Mouse (Mus musculus): ENCODE results near the gene Krt14. TPM values are rescaled to one million over a fixed set of nuclear protein-coding genes. Genes with fewer than 3 reads are reported as not detected.

Krt14 gene
- total and polyA plus RNA-seq, 2 experiments from 2014 or later, result 0.14 to 0.63 TPM

DNA sequence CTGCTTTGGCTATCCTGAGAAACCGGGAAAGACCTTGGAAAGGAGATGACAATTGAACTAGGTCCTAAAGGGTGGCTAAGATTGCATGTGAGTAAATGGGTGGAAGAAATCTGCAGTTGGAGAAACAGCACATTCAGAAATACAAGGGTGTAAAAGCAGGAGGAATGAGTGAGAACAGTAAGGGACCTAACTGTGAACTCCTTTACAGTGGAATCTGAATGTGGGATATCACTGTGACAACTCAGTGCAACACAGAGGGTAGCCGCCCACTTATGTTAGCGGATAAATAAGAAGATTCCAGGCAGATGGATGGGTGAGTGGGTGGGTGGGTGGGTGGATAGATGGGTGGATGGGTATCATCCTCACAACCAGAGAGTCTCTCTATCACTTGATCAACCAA, 15.5 kb downstream of the Krt14 start:
- ATAC-seq, result no peak
- no peak for TF ChIP-seq CTCF (IDR thresholded peaks at IDR 0.05; ENCODE audit: low read depth)
- no peak for DNase-seq

DNA sequence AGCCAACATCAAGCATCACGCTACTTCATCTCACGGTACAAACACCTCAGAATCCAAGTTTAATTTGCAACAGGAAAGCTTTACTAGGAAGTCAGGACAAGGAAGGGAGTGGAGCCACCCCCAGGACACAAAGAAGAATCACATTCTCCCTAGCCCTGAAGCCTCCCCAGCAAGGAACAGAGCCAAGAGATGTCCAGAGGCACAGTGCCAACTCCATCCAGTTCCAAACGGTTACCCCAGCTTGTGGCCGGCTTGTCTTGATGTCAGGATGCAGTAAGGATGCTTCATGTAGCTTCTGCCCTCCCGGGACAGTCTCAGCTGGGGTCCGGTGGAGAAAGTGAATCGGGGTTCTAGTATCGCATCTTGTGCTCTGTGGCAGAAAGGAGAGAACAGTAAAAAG, 20.6 kb downstream of the Krt14 start:
- whole genome bisulfite sequencing, result 79% methylated on average over 8 of the region's 8 CpGs
- no peak for TF ChIP-seq CTCF (IDR thresholded peaks at IDR 0.05; ENCODE audit: low read depth)
- DNase-seq, result no peak
- no peak overlapping the region for H3K9ac ChIP-seq
- H3K27me3 ChIP-seq (ENCODE audit: insufficient read depth, low read length), result no peaks in the 10 kb centered on the region
- H3K4me3 ChIP-seq (ENCODE audit: low read depth, low read length), result no peak overlapping the region
- no peaks in the 10 kb centered on the region for H3K4me1 ChIP-seq (ENCODE audit: insufficient read depth)
- H3K4me2 ChIP-seq (ENCODE audit: low read depth), result no peak overlapping the region
- no peak overlapping the region for H3K27ac ChIP-seq (ENCODE audit: low read depth, low read length)
- ATAC-seq, result no peak
- no peaks in the 10 kb centered on the region for H3K9me3 ChIP-seq (ENCODE audit: low read length)
- no peaks in the 10 kb centered on the region for H3K36me3 ChIP-seq (ENCODE audit: insufficient read depth)

More for the DNA sequence above, 15.5 kb downstream of the Krt14 start:
- no peak overlapping the region for H3K27ac ChIP-seq (ENCODE audit: low read depth, low read length)
- no peaks in the 10 kb centered on the region for H3K27me3 ChIP-seq (ENCODE audit: insufficient read depth, low read length)
- no peaks in the 10 kb centered on the region for H3K9me3 ChIP-seq (ENCODE audit: low read length)
- WGBS, result 99% methylated on average over 3 of the region's 3 CpGs
- H3K4me3 ChIP-seq (ENCODE audit: low read depth, low read length), result no peak overlapping the region
- H3K9ac ChIP-seq, result no peak overlapping the region
- no peaks in the 10 kb centered on the region for H3K4me1 ChIP-seq (ENCODE audit: insufficient read depth)
- no peak overlapping the region for H3K4me2 ChIP-seq (ENCODE audit: low read depth)
- H3K36me3 ChIP-seq (ENCODE audit: insufficient read depth), result no peaks in the 10 kb centered on the region

DNA sequence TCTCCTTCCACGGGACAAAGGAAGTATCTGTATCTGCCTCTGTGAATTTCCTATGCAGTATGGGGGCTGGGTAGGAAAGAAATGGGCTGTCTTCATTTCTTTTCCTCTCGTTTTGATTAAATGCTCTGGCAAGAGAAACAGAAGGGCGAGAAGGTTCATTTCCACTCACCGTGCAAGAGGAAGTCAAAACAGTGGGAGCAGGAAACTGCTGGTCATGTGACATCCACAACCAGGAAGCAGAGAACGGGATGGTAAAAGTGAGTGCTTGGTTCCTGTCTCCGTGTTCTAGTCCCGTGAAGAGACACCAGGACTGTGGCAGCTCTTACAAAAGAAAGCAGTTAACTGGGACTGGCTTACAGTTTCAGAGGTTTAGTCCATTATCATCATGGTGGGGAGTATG, 25.6 kb downstream of the Krt14 start:
- H3K27me3 ChIP-seq (ENCODE audit: insufficient read depth, low read length), result no peaks in the 10 kb centered on the region
- DNase-seq (no peak), ATAC-seq (no peak)
- H3K4me1 ChIP-seq (ENCODE audit: insufficient read depth), result no peaks in the 10 kb centered on the region
- H3K9ac ChIP-seq, result no peak overlapping the region
- H3K9me3 ChIP-seq (ENCODE audit: low read length), result no peaks in the 10 kb centered on the region
- 78% methylated on average over 7 of the region's 7 CpGs for WGBS
- no peak overlapping the region for H3K27ac ChIP-seq (ENCODE audit: low read depth, low read length)
- no peak overlapping the region for H3K4me2 ChIP-seq (ENCODE audit: low read depth)
- H3K4me3 ChIP-seq (ENCODE audit: low read depth, low read length), result no peak overlapping the region
- TF ChIP-seq CTCF (IDR thresholded peaks at IDR 0.05; ENCODE audit: low read depth), result no peak
- H3K36me3 ChIP-seq (ENCODE audit: insufficient read depth), result no peaks in the 10 kb centered on the region

DNA sequence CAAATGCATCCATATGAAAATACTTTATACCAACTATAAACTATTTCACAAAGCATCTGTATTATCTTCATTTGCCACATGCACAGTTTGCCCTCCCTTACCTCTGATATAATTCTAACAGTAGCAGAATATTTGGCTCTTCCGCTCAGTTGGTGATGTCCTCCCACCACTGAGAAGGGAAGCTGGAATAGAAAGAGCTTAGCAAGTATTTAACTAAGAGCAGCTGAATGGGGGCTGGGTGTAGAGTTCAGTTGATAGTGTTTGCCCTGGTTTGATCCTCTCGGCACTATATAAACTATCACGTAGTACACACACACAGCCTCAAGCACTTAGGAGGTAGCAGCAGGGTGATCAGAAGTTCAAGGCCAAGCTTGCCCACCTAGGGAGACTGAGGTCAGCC, 28.1 kb downstream of the Krt14 start:
- H3K36me3 ChIP-seq (ENCODE audit: insufficient read depth), result no peaks in the 10 kb centered on the region
- 81% methylated on average over 3 of the region's 3 CpGs for WGBS
- no peak overlapping the region for H3K4me3 ChIP-seq (ENCODE audit: low read depth, low read length)
- H3K27ac ChIP-seq (ENCODE audit: low read depth, low read length), result no peak overlapping the region
- no peak overlapping the region for H3K4me2 ChIP-seq (ENCODE audit: low read depth)
- no peaks in the 10 kb centered on the region for H3K4me1 ChIP-seq (ENCODE audit: insufficient read depth)
- no peaks in the 10 kb centered on the region for H3K27me3 ChIP-seq (ENCODE audit: insufficient read depth, low read length)
- ATAC-seq (no peak), DNase-seq (no peak)
- H3K9me3 ChIP-seq (ENCODE audit: low read length), result no peaks in the 10 kb centered on the region
- no peak for TF ChIP-seq CTCF (IDR thresholded peaks at IDR 0.05; ENCODE audit: low read depth)
- no peak overlapping the region for H3K9ac ChIP-seq

DNA sequence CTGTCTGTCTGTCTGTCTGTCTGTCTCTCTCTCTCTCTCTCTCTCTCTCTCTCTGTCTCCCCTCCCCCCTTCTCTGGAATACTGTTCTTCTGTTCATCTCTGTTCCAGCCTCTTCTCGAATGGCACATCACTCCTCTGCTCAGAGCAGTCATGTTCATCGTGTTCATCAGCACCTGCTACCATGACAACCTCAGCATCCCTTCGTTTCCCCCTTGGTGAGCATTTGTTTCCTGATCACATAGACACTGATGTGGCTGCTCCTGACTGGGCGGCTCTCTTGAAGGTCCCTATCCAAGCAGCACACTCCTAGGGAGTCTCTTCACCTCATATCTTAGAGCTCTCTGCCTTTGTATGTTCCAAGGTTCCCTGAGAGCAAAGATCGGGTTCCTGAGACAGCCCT, 29.0 kb downstream of the Krt14 start:
- DNase-seq, result peak; percentile 28

DNA sequence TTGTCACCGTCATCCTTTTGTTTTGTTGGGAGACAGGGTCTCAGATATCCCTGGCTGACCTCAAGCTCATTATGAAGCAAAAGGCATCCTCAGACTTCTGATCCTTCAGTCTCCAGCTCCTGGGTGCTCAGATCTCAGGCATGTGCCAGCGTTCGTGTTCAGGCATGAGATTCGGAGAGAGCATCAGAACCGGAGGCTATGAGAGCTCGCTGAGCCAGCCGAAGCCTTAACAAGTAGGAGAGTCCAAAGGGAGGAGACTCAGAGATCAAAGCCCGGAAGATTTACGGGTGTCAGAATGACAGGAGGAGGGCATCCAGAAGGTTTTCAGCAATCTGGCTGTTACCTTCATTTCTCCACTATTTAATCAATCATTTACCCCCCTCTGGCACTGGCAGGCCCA, 30.6 kb downstream of the Krt14 start:
- no peak for TF ChIP-seq CTCF (IDR thresholded peaks at IDR 0.05; ENCODE audit: low read depth)
- H3K9me3 ChIP-seq (ENCODE audit: low read length), result no peaks in the 10 kb centered on the region
- H3K27ac ChIP-seq (ENCODE audit: low read depth, low read length), result no peak overlapping the region
- DNase-seq (no peak), ATAC-seq (no peak)
- no peaks in the 10 kb centered on the region for H3K4me1 ChIP-seq (ENCODE audit: insufficient read depth)
- H3K9ac ChIP-seq, result no peak overlapping the region
- WGBS, result 86% methylated on average over 9 of the region's 9 CpGs
- no peak overlapping the region for H3K4me2 ChIP-seq (ENCODE audit: low read depth)
- H3K27me3 ChIP-seq (ENCODE audit: insufficient read depth, low read length), result no peaks in the 10 kb centered on the region
- no peak overlapping the region for H3K4me3 ChIP-seq (ENCODE audit: low read depth, low read length)
- no peaks in the 10 kb centered on the region for H3K36me3 ChIP-seq (ENCODE audit: insufficient read depth)

More for the DNA sequence above, 29.0 kb downstream of the Krt14 start:
- H3K4me3 ChIP-seq (ENCODE audit: low read depth, low read length), result no peak overlapping the region
- no peak overlapping the region for H3K27ac ChIP-seq (ENCODE audit: low read depth, low read length)
- H3K9me3 ChIP-seq (ENCODE audit: low read length), result no peaks in the 10 kb centered on the region
- H3K4me2 ChIP-seq (ENCODE audit: low read depth), result no peak overlapping the region
- no peaks in the 10 kb centered on the region for H3K36me3 ChIP-seq (ENCODE audit: insufficient read depth)
- H3K27me3 ChIP-seq (ENCODE audit: insufficient read depth, low read length), result no peaks in the 10 kb centered on the region
- WGBS, result 68% methylated on average over 5 of the region's 5 CpGs
- H3K4me1 ChIP-seq (ENCODE audit: insufficient read depth), result no peaks in the 10 kb centered on the region
- no peak for TF ChIP-seq CTCF (IDR thresholded peaks at IDR 0.05; ENCODE audit: low read depth)
- peak; percentile 66; the same call in 1 of the 2 replicates for ATAC-seq
- H3K9ac ChIP-seq, result no peak overlapping the region

DNA sequence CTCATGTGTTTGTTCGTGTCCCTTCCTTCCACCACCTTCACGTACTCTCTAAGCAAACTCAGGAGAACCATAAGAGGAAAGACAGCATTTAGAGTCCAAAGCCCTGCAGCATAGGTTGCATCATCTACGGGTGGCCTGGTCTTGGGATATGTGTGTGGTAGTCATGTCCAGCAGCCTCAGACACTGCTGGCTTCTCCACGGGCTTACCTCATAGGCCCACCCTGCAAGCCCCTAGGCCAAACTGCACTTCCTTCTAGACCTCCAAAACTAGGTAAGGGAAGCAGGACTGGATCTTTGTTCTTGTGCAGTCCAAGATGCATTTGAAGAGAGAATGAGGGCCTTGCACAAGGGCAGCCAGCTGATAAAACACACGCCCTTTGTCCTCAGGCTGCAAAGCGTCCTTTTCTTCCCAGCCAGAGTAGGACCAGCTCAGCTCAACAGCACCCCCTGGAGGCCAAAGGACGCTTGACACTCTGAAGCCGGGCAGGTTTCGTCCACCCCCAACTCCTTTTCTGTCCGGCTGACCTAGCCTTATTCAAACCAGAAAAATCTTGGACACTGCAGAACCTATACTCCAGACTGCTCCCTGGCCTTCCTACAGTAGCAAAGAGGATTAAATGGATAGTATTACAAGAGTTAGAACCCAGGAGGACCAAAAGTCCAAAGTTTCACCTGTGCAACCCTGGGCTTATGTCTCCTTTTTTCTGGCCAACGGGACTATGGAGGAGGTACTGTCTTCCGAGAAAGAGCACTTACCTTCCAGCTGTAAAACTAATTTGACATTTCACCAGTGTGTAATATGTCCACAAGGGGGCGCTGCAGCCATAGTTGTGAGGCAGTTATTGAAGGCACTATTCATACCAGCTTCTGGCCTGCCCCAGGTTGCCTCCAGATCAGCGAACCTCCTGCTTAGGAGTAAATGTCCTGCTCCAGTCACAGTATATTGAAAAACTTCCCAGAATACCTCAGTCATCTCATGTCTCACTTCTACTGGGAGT, 38.3 kb downstream of the Krt14 start:
- Histone ChIP-seq H3K27ac (ENCODE audit: low read depth, low read length) (no peak overlapping the region), H3K9ac (no peak overlapping the region), H3K36me3 (ENCODE audit: insufficient read depth) (no peaks in the 10 kb centered on the region), H3K9me3 (ENCODE audit: low read length) (no peaks in the 10 kb centered on the region), H3K4me1 (ENCODE audit: insufficient read depth) (no peaks in the 10 kb centered on the region), H3K27me3 (ENCODE audit: insufficient read depth, low read length) (no peaks in the 10 kb centered on the region), H3K4me3 (ENCODE audit: low read depth, low read length) (no peak overlapping the region), H3K4me2 (ENCODE audit: low read depth) (no peak overlapping the region)
- 32% methylated on average over 14 of the region's 14 CpGs for WGBS
- ATAC-seq (peak; percentile 51), DNase-seq (peak; percentile 67)
- TF ChIP-seq CTCF (IDR thresholded peaks at IDR 0.05; ENCODE audit: low read depth), result peak; percentile 76
